Mouse (Mus musculus) MEL (cell line): ENCODE data around the gene Nudt8.

Experiments used
- CTCF ChIP-seq, 3 experiments: IDR thresholded peaks in 2 of 3; conservative IDR thresholded peaks in 1 of 3; 2 replicates each; pipeline ENCODE4 v1.5.1; 2011 to 2012; ENCODE audit warnings: low read length in 3 of 3, low read depth in 2 of 3, mild to moderate bottlenecking in 2 of 3, improper control_type of control experiment in 1 of 3, inconsistent platforms in 1 of 3, mixed read lengths in 1 of 3, moderate library complexity in 1 of 3; ENCODE audit not compliant: control insufficient read depth in 1 of 3, insufficient read depth in 1 of 3, poor library complexity in 1 of 3, severe bottlenecking in 1 of 3
- GABPA ChIP-seq: IDR thresholded peaks from 2 replicates; pipeline ENCODE4 v1.6.1; 2012; ENCODE audit warnings: low read depth, mild to moderate bottlenecking, inconsistent platforms, low read length, improper control_type of control experiment, moderate library complexity
- JUND ChIP-seq: IDR thresholded peaks from 2 replicates; pipeline ENCODE4 v1.6.1; 2011; ENCODE audit warnings: low read depth, mild to moderate bottlenecking, improper control_type of control experiment, low read length
- POLR2A ChIP-seq, 2 experiments: IDR thresholded peaks; 2 replicates each; pipeline ENCODE4 v1.6.1; 2011 to 2012; ENCODE audit warnings: low read length in 2 of 2, mild to moderate bottlenecking in 2 of 2, control low read depth in 1 of 2, improper control_type of control experiment in 1 of 2, low read depth in 1 of 2, moderate library complexity in 1 of 2; ENCODE audit not compliant: control insufficient read depth in 1 of 2, insufficient read depth in 1 of 2, poor library complexity in 1 of 2
- UBTF ChIP-seq: IDR thresholded peaks from 2 replicates; pipeline ENCODE4 v1.6.1; 2012; ENCODE audit warnings: low read depth, mild to moderate bottlenecking, inconsistent platforms, low read length, improper control_type of control experiment, moderate library complexity, borderline replicate concordance; ENCODE audit not compliant: insufficient read depth
- USF1 ChIP-seq: IDR thresholded peaks from 2 replicates; pipeline ENCODE4 v1.6.1; 2014; ENCODE audit warnings: low read depth, mild to moderate bottlenecking, inconsistent platforms, low read length, improper control_type of control experiment, moderate library complexity

DNA sequence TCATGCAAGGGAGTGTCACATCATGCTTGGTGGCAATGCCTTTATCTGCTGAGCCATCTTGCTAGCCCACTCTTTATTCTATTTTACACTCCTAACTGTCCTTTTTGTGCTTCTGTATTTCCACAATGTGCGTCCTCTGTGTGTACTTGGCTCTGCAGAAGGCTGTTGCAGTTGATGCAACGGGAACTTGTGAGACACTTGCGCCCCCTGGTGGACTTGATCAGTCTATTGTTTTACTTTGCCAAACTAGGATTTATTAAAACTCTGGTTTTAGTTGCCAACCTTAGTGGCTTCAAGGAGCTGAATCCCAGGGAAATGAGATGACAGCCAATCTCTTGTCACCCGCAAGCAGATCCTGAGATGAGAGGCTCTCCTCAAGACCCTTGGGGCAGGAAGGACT, 47.5 kb downstream of the Nudt8 start:
- no peak for TF ChIP-seq USF1
- TF ChIP-seq CTCF (IDR thresholded peaks at IDR 0.05 in 2 of 3, conservative IDR thresholded peaks at IDR 0.05 in 1 of 3; ENCODE audit: control insufficient read depth in 1 of 3, insufficient read depth in 1 of 3, low read depth in 2 of 3, low read length in 3 of 3, poor library complexity in 1 of 3, severe bottlenecking in 1 of 3): peak; percentile 57 to 91 (median 77)
- no peak for TF ChIP-seq JUND
- no peak for TF ChIP-seq GABPA
- TF ChIP-seq POLR2A (IDR thresholded peaks at IDR 0.05; ENCODE audit: control insufficient read depth in 1 of 2, insufficient read depth in 1 of 2, low read depth in 1 of 2, low read length in 2 of 2, poor library complexity in 1 of 2): no peak
- TF ChIP-seq UBTF: no peak
